Mouse (Mus musculus) C2C12 (cell line): ENCODE data around the gene Dnajc12.

Experiments
- CEBPB ChIP-seq: IDR thresholded peaks from one replicate; pipeline ENCODE4 v1.6.1; 2011; ENCODE audit warnings: low read depth, mild to moderate bottlenecking, control low read depth, moderate library complexity
- CTCF ChIP-seq: IDR thresholded peaks from one replicate; pipeline ENCODE4 v1.5.1; 2011; ENCODE audit not compliant: control insufficient read depth, insufficient read depth, insufficient read length
- MAX ChIP-seq: IDR thresholded peaks from one replicate; pipeline ENCODE4 v1.6.1; 2011; ENCODE audit warnings: mild to moderate bottlenecking, control low read depth
- MYOG ChIP-seq: IDR thresholded peaks from one replicate; pipeline ENCODE4 v1.6.1; 2011; ENCODE audit not compliant: control insufficient read depth, insufficient read length; ENCODE audit errors: extremely low read depth
- USF1 ChIP-seq: IDR thresholded peaks from one replicate; pipeline ENCODE4 v1.6.1; 2011; ENCODE audit warnings: low read depth, mild to moderate bottlenecking, control low read depth, moderate library complexity

DNA sequence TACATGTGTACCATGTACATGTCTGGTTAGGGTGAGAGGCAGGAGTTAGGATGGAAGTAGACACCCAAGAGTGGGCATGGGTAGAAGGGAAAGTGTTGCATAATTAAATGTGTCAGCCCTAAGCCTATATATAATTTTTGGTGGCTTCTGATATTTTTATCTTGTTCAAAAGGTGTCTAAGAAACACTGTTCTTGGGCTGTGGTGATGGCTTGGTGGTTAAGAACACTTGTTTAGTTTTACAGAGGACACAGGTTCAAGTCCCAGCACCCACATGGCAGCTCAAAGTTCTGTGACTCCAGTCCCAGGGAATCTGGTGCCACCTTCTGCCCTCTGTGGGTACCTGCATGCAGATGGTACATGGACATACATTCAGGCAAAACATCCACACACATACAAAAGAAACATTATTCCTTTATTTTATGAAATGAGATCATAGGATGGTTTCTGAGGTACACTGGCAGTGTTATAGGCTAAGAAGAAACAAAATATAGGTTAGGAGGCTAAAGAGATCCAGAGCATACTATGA is 56.6 kb downstream of the Dnajc12 start:
- no peak for TF ChIP-seq CTCF
- TF ChIP-seq MAX, result no peak
- no peak for TF ChIP-seq USF1
- TF ChIP-seq MYOG, result no peak
- TF ChIP-seq CEBPB, result no peak
